ENCODE assay signal across 1 mouse cellular context in the genomic region with DNA sequence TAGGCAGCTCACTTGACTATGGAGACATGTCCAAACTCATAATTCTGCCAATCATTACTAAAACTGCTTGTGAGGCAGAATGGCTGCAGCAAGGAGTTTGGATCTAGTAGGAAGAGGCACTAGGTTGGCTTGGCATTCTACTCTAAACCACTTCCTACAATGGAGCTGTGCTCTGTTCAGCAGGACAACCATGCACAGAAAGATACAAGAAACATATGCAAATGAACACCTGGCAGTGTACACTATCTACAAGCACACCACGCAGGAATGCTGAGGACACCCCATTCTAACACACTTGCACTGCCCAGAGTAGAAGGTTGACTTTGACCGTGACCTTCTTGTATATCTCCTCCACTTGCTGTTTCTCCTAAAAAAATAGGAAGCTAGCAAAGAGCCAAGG.
TF ChIP-seq lines count a peak whose summit lies in the region.

No protein-coding gene starts in this region.

TF ChIP-seq in MEL, 35 proteins besides CTCF, POLR2A, EP300 and RAD21 (continued from another document):
- TF ChIP-seq POLR2AphosphoS2 (IDR thresholded peaks at IDR 0.05; ENCODE audit: low read length), result no peak
- no peak for TF ChIP-seq E2F4 (IDR thresholded peaks at IDR 0.05; ENCODE audit: borderline replicate concordance, low read depth, low read length)
